Mouse (Mus musculus): ENCODE data around the gene Psen2. TPM values are rescaled to one million over a fixed set of nuclear protein-coding genes. Genes with fewer than 3 reads are reported as not detected.
A peak's percentile ranks its signal among the peaks of the same experiment; 100 is the strongest.

The Psen2 gene
- polyA plus RNA-seq (2015; fragmentation: Nextera tagmentation; extraction: Ambion mirVana) = 18.5 and 19.9 TPM in 2 replicates

- H3K36me3 ChIP-seq = no peaks in the 10 kb centered on the region
- no peak for ATAC-seq (ENCODE audit: low FRiP score, low read depth)
- H3K9me3 ChIP-seq = no peaks in the 10 kb centered on the region
- WGBS = 22% methylated on average over 7 of the region's 7 CpGs
- H3K4me2 ChIP-seq = no peak within 1 kb of the TSS
- peaks cover 3% of the 10 kb centered on the region; the same call in 1 of the 2 replicates for H3K27me3 ChIP-seq
- no peak within 1 kb of the TSS for H3K4me3 ChIP-seq
- H3K27ac ChIP-seq (replicated peaks) = no peak within 1 kb of the TSS
- H3K9ac ChIP-seq = no peak within 1 kb of the TSS
- no peaks in the 10 kb centered on the region for H3K4me1 ChIP-seq (replicated peaks)
These were observed at the start of gene Psen2 for GRCm38 (mm10) chr1:180263364-180263997. Gene Psen2 (minus strand): TSS chr1:180263438.

GRCm38 (mm10) chr1:180312792-180313311 is 49.6 kb upstream of the Psen2 start:
- 11% methylated on average over 6 of the region's 6 CpGs for WGBS

GRCm38 (mm10) chr1:180312286-180312685 is 49.0 kb upstream of the Psen2 start:
- Histone ChIP-seq H3K9ac (no peak overlapping the region), H3K4me2 (no peak overlapping the region; the same call in 1 of the 2 replicates), H3K27ac (replicated peaks) (peak overlapping the region; percentile 76), H3K4me1 (replicated peaks) (peaks cover 29% of the 10 kb centered on the region), H3K9me3 (no peaks in the 10 kb centered on the region), H3K36me3 (no peaks in the 10 kb centered on the region), H3K27me3 (no peaks in the 10 kb centered on the region), H3K4me3 (no peak overlapping the region)
- ATAC-seq (ENCODE audit: low FRiP score, low read depth) = no peak
- WGBS = 15% methylated on average over 6 of the region's 6 CpGs

More at GRCm38 (mm10) chr1:180312792-180313311, 49.6 kb upstream of the Psen2 start:
- Histone ChIP-seq H3K36me3 (no peaks in the 10 kb centered on the region), H3K4me2 (peak overlapping the region; percentile 53), H3K4me1 (replicated peaks) (peaks cover 26% of the 10 kb centered on the region), H3K9ac (no peak overlapping the region), H3K27me3 (no peaks in the 10 kb centered on the region), H3K27ac (replicated peaks) (peak overlapping the region; percentile 76), H3K9me3 (no peaks in the 10 kb centered on the region), H3K4me3 (no peak overlapping the region)
- peak; percentile 70 for ATAC-seq (ENCODE audit: low FRiP score, low read depth)

- Histone ChIP-seq H3K27ac (replicated peaks) (no peak overlapping the region), H3K36me3 (no peaks in the 10 kb centered on the region), H3K9ac (no peak overlapping the region), H3K27me3 (no peaks in the 10 kb centered on the region), H3K4me3 (no peak overlapping the region), H3K9me3 (no peaks in the 10 kb centered on the region), H3K4me2 (no peak overlapping the region), H3K4me1 (replicated peaks) (peaks cover 23% of the 10 kb centered on the region)
- no peak for ATAC-seq (ENCODE audit: low FRiP score, low read depth)
- 71% methylated on average over 4 of the region's 4 CpGs for WGBS
These were observed 45.7 kb upstream of the Psen2 start for GRCm38 (mm10) chr1:180308897-180309296.

- WGBS = 58% methylated on average over 2 of the region's 2 CpGs
- no peak overlapping the region for H3K27ac ChIP-seq (replicated peaks)
- no peak overlapping the region for H3K4me2 ChIP-seq
- no peak overlapping the region for H3K9ac ChIP-seq
- H3K36me3 ChIP-seq = no peaks in the 10 kb centered on the region
- peaks cover 11% of the 10 kb centered on the region for H3K4me1 ChIP-seq (replicated peaks)
- no peaks in the 10 kb centered on the region for H3K27me3 ChIP-seq
- H3K9me3 ChIP-seq = no peaks in the 10 kb centered on the region
- no peak overlapping the region for H3K4me3 ChIP-seq
- no peak for ATAC-seq (ENCODE audit: low FRiP score, low read depth)
These were observed 44.4 kb upstream of the Psen2 start for GRCm38 (mm10) chr1:180307661-180308060.

- 74% methylated on average over 9 of the region's 9 CpGs for WGBS
- H3K36me3 ChIP-seq = no peaks in the 10 kb centered on the region
- H3K4me2 ChIP-seq = no peak overlapping the region
- H3K27ac ChIP-seq (replicated peaks) = no peak overlapping the region
- no peak overlapping the region for H3K9ac ChIP-seq
- H3K9me3 ChIP-seq = no peaks in the 10 kb centered on the region
- H3K27me3 ChIP-seq = no peaks in the 10 kb centered on the region
- peaks cover 3% of the 10 kb centered on the region for H3K4me1 ChIP-seq (replicated peaks)
- H3K4me3 ChIP-seq = no peak overlapping the region
- no peak for ATAC-seq (ENCODE audit: low FRiP score, low read depth)
These were observed 43.7 kb upstream of the Psen2 start for GRCm38 (mm10) chr1:180306889-180307288.

- ATAC-seq (ENCODE audit: low FRiP score, low read depth) = no peak
- Histone ChIP-seq H3K4me2 (no peak overlapping the region), H3K27me3 (no peaks in the 10 kb centered on the region), H3K4me1 (replicated peaks) (peaks cover 3% of the 10 kb centered on the region), H3K36me3 (no peaks in the 10 kb centered on the region), H3K9me3 (no peaks in the 10 kb centered on the region), H3K4me3 (no peak overlapping the region), H3K27ac (replicated peaks) (no peak overlapping the region), H3K9ac (no peak overlapping the region)
- WGBS = 39% methylated on average over 5 of the region's 5 CpGs
These were observed 40.4 kb upstream of the Psen2 start for GRCm38 (mm10) chr1:180303600-180303999.

- Histone ChIP-seq H3K9me3 (no peaks in the 10 kb centered on the region), H3K4me1 (replicated peaks) (peaks cover under 1% of the 10 kb centered on the region; the same call in 1 of the 2 replicates), H3K9ac (no peak overlapping the region), H3K27me3 (no peaks in the 10 kb centered on the region), H3K27ac (replicated peaks) (no peak overlapping the region), H3K4me2 (no peak overlapping the region), H3K4me3 (no peak overlapping the region), H3K36me3 (no peaks in the 10 kb centered on the region)
- WGBS = 57% methylated on average over 12 of the region's 12 CpGs
- ATAC-seq (ENCODE audit: low FRiP score, low read depth) = no peak
These were observed 39.2 kb upstream of the Psen2 start for GRCm38 (mm10) chr1:180302253-180303120.

GRCm38 (mm10) chr1:180300997-180301396 is 37.8 kb upstream of the Psen2 start:
- H3K9me3 ChIP-seq = no peaks in the 10 kb centered on the region
- H3K36me3 ChIP-seq = no peaks in the 10 kb centered on the region
- H3K4me2 ChIP-seq = no peak overlapping the region
- ATAC-seq (ENCODE audit: low FRiP score, low read depth) = no peak
- H3K27ac ChIP-seq (replicated peaks) = no peak overlapping the region
- WGBS = 58% methylated on average over 4 of the region's 4 CpGs
- no peak overlapping the region for H3K4me3 ChIP-seq
- no peaks in the 10 kb centered on the region for H3K27me3 ChIP-seq
- H3K4me1 ChIP-seq (replicated peaks) = no peaks in the 10 kb centered on the region
- H3K9ac ChIP-seq = no peak overlapping the region

GRCm38 (mm10) chr1:180300292-180300691 is 37.1 kb upstream of the Psen2 start:
- no peaks in the 10 kb centered on the region for H3K36me3 ChIP-seq
- H3K27ac ChIP-seq (replicated peaks) = no peak overlapping the region
- H3K27me3 ChIP-seq = no peaks in the 10 kb centered on the region
- no peaks in the 10 kb centered on the region for H3K4me1 ChIP-seq (replicated peaks)
- no peak for ATAC-seq (ENCODE audit: low FRiP score, low read depth)
- no peak overlapping the region for H3K4me2 ChIP-seq
- H3K9me3 ChIP-seq = no peaks in the 10 kb centered on the region
- WGBS = 84% methylated on average over 4 of the region's 4 CpGs
- H3K9ac ChIP-seq = no peak overlapping the region
- H3K4me3 ChIP-seq = no peak overlapping the region

- Histone ChIP-seq H3K4me3 (no peak overlapping the region), H3K4me1 (replicated peaks) (no peaks in the 10 kb centered on the region), H3K27me3 (no peaks in the 10 kb centered on the region), H3K9ac (no peak overlapping the region), H3K4me2 (no peak overlapping the region), H3K9me3 (no peaks in the 10 kb centered on the region), H3K27ac (replicated peaks) (no peak overlapping the region), H3K36me3 (no peaks in the 10 kb centered on the region)
- ATAC-seq (ENCODE audit: low FRiP score, low read depth) = no peak
- WGBS = 92% methylated on average over 4 of the region's 4 CpGs
These were observed 36.5 kb upstream of the Psen2 start for GRCm38 (mm10) chr1:180299697-180300096.

GRCm38 (mm10) chr1:180296088-180296487 is 32.9 kb upstream of the Psen2 start:
- H3K27me3 ChIP-seq = no peaks in the 10 kb centered on the region
- no peak overlapping the region for H3K4me2 ChIP-seq
- H3K4me3 ChIP-seq = no peak overlapping the region
- no peaks in the 10 kb centered on the region for H3K36me3 ChIP-seq
- no peak for ATAC-seq (ENCODE audit: low FRiP score, low read depth)
- H3K4me1 ChIP-seq (replicated peaks) = no peaks in the 10 kb centered on the region
- no peaks in the 10 kb centered on the region for H3K9me3 ChIP-seq
- H3K9ac ChIP-seq = no peak overlapping the region
- H3K27ac ChIP-seq (replicated peaks) = no peak overlapping the region
- WGBS = 83% methylated on average over 9 of the region's 9 CpGs
